11 mouse cellular contexts compared by ENCODE assay signal in the genomic region with DNA sequence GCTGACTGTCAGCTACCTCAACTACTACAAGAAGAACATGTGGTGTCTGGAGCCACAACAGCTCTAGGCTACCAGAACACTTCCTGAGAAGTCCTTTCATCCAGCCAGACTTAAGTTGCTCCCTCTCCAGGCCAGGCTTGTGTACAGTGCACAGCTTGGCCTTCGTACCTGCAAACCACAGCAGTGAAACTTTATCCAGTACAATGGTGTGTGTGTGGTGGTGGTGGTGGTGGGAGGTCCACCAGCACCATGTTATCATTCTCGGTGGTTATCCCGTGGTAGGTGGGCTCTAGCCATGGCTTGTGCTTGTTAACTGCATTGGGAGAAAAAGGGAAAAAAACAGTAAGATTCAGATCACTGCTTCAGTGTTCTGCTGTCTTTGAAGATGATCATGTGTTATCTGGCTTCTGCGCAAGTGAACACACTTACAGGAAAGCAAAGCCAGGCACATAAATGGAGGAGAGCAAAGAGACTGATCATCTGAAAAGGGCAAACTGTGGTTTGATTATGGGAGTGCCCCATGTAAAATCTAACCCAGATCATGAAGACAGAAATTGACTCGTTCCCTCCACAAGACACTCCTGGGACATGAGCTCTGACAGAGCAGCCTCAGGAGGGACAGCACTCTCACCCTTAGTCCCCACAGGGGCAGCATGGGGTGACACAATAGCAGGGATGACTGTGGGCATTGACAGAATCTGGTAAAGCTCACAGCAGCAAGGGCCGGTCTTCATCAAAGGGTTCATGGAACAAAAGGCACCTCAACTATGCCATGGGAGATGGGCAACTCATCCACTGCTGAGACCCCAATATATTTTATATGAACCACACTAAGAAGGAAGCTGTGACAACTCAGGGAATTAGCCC. TPM values are rescaled to one million over a fixed set of nuclear protein-coding genes. Genes with fewer than 3 reads are reported as not detected.
ATAC-seq and TF ChIP-seq lines count a peak whose summit lies in the region.
"Not testable (repeated sequence)": the region's sequence is repeated elsewhere in the genome, so short reads cannot be mapped to it uniquely, and the experiment has no call there.
"Had no signal": no experiment of that assay in that cellular context is flagged by ENCODE, and none has a peak within 500 bp of the region (broad histone marks: within the 10 kb centered on the region; RNA-seq: fewer than 3 reads in every experiment).

No protein-coding gene starts in this region.

- H3K4me3 ChIP-seq in forebrain, embryonic 15.5 days; heart, embryonic 16.5 days (ENCODE audit: low read length); intestine, postnatal 0 days (ENCODE audit: low read depth, low read length); liver, embryonic 12.5 days: not testable (repeated sequence)

- not testable (repeated sequence) for H3K9ac ChIP-seq in forebrain, embryonic 15.5 days (replicated peaks); heart, embryonic 16.5 days (ENCODE audit: low read length); intestine, postnatal 0 days (ENCODE audit: low read depth, low read length); liver, embryonic 12.5 days

- H3K27me3 ChIP-seq in forebrain, embryonic 15.5 days; heart, embryonic 16.5 days (ENCODE audit: control insufficient read depth, insufficient read depth, low read length); intestine, postnatal 0 days (replicated peaks; ENCODE audit: control insufficient read depth, insufficient read depth, low read length); liver, embryonic 12.5 days (replicated peaks): not testable (repeated sequence)

- not testable (repeated sequence) for H3K36me3 ChIP-seq in forebrain, embryonic 15.5 days; heart, embryonic 16.5 days (ENCODE audit: control insufficient read depth, insufficient read depth); intestine, postnatal 0 days (ENCODE audit: control insufficient read depth, insufficient read depth); liver, embryonic 12.5 days

- H3K4me2 ChIP-seq in forebrain, embryonic 15.5 days (replicated peaks); heart, embryonic 16.5 days (ENCODE audit: low read depth, low read length); intestine, postnatal 0 days (replicated peaks; ENCODE audit: low read depth); liver, embryonic 12.5 days: not testable (repeated sequence)

- H3K9me3 ChIP-seq in forebrain, embryonic 15.5 days, result peaks cover 57% of the 10 kb centered on the region
- H3K9me3 ChIP-seq in heart, embryonic 16.5 days (replicated peaks; ENCODE audit: control insufficient read depth, low read length), result peaks cover 35% of the 10 kb centered on the region
- peaks cover 35% of the 10 kb centered on the region for H3K9me3 ChIP-seq in intestine, postnatal 0 days (ENCODE audit: control insufficient read depth)
- peaks cover 54% of the 10 kb centered on the region for H3K9me3 ChIP-seq in liver, embryonic 12.5 days (replicated peaks)

- 72% methylated on average over 6 of the region's 6 CpGs for WGBS in forebrain, embryonic 15.5 days
- WGBS in heart, embryonic 16.5 days, result 71% methylated on average over 6 of the region's 6 CpGs
- 75% methylated on average over 6 of the region's 6 CpGs for WGBS in intestine, postnatal 0 days
- WGBS in liver, embryonic 12.5 days (ENCODE audit: insufficient replicate concordance), result 56% methylated on average over 6 of the region's 6 CpGs

- peak; percentile 58 for ATAC-seq in common myeloid progenitor, adult 5-6 weeks (replicated peaks; ENCODE audit: low read depth, poor library complexity, severe bottlenecking)
- peak; percentile 73 for ATAC-seq in forebrain, embryonic 15.5 days (replicated peaks)
- ATAC-seq in heart, embryonic 16.5 days (replicated peaks; ENCODE audit: extremely low read depth, insufficient read depth, low FRiP score), result peak; percentile 80
- peak; percentile 80 for ATAC-seq in intestine, postnatal 0 days
- peak; percentile 79 for ATAC-seq in liver, embryonic 12.5 days
- ATAC-seq in megakaryocyte-erythroid progenitor cell, adult 5-6 weeks (replicated peaks; ENCODE audit: low FRiP score, low TSS enrichment, poor library complexity, severe bottlenecking), result peak; percentile 80
- peak; percentile 61 for ATAC-seq in neutrophil, adult 5-6 weeks (ENCODE audit: extremely low read depth, insufficient number of reproducible peaks, low FRiP score, poor library complexity, severe bottlenecking)

- H3K27ac ChIP-seq in forebrain, embryonic 15.5 days (replicated peaks); heart, embryonic 16.5 days (ENCODE audit: low read length); intestine, postnatal 0 days (ENCODE audit: low read depth, low read length); liver, embryonic 12.5 days: not testable (repeated sequence)

- not testable (repeated sequence) for H3K4me1 ChIP-seq in forebrain, embryonic 15.5 days; heart, embryonic 16.5 days (ENCODE audit: control insufficient read depth, insufficient read depth, low read length); intestine, postnatal 0 days (replicated peaks; ENCODE audit: control insufficient read depth, insufficient read depth, low read length); liver, embryonic 12.5 days

- not testable (repeated sequence) for TF ChIP-seq CTCF in intestine, postnatal 0 days (IDR thresholded peaks at IDR 0.05; ENCODE audit: low read depth)

RNA-seq across cellular contexts. Expression of gene Zfp978, which starts 17.8 kb away (rescaled TPM):
- 0.18 and 0.39 TPM in 2 replicates for total RNA-seq in common myeloid progenitor, adult 5-6 weeks (2017)
- not detected in 2 replicates for polyA plus RNA-seq in forebrain, embryonic 15.5 days (2015; fragmentation: Nextera tagmentation; extraction: Ambion mirVana)
- polyA plus RNA-seq in heart, embryonic 16.5 days (2015; fragmentation: Nextera tagmentation; extraction: Ambion mirVana), result not detected in 2 replicates
- not detected in 2 replicates for polyA plus RNA-seq in intestine, postnatal 0 days (2015; fragmentation: Nextera tagmentation; extraction: Ambion mirVana)
- 0.26 and 0.32 TPM in 2 replicates for polyA plus RNA-seq in liver, embryonic 12.5 days (2016; fragmentation: Nextera tagmentation; extraction: Ambion mirVana)
- not detected in 2 replicates for total RNA-seq in megakaryocyte-erythroid progenitor cell, adult 5-6 weeks (2014; fragmentation: Nextera tagmentation)
- total RNA-seq in megakaryocyte-erythroid progenitor cell, adult 5-6 weeks (2017), result not detected in 2 replicates
- not detected in 2 replicates for total RNA-seq in neutrophil, adult 5-6 weeks (2017)
- total RNA-seq: left cerebral cortex, adult 2 months had no signal
- polyA plus RNA-seq: heart, adult 2 months; macrophage; spleen, adult 2 months had no signal

RNA-seq across cellular contexts. Expression of gene Zfp988, which starts 37.8 kb away (rescaled TPM):
- total RNA-seq in common myeloid progenitor, adult 5-6 weeks (2017), result not detected in 2 replicates
- not detected in 2 replicates for polyA plus RNA-seq in forebrain, embryonic 15.5 days (2015; fragmentation: Nextera tagmentation; extraction: Ambion mirVana)
- polyA plus RNA-seq in heart, embryonic 16.5 days (2015; fragmentation: Nextera tagmentation; extraction: Ambion mirVana), result 0.17 TPM in 1 of 2 replicates, not detected in the other
- polyA plus RNA-seq in intestine, postnatal 0 days (2015; fragmentation: Nextera tagmentation; extraction: Ambion mirVana), result 0.17 and 0.18 TPM in 2 replicates
- 0.19 and 0.20 TPM in 2 replicates for polyA plus RNA-seq in liver, embryonic 12.5 days (2016; fragmentation: Nextera tagmentation; extraction: Ambion mirVana)
- total RNA-seq in megakaryocyte-erythroid progenitor cell, adult 5-6 weeks (2014; fragmentation: Nextera tagmentation), result 0.22 TPM in 1 of 2 replicates, not detected in the other
- total RNA-seq in megakaryocyte-erythroid progenitor cell, adult 5-6 weeks (2017), result 1.5 TPM in 1 of 2 replicates, not detected in the other
- not detected in 2 replicates for total RNA-seq in neutrophil, adult 5-6 weeks (2017)
- total RNA-seq: heart, adult 2 months had no signal
- polyA plus RNA-seq: heart, adult 2 months; macrophage; spleen, adult 2 months had no signal
